Mouse (Mus musculus): ENCODE results near the gene Mrps18b. TPM values are rescaled to one million over a fixed set of nuclear protein-coding genes. Genes with fewer than 3 reads are reported as not detected.
A peak's percentile ranks its signal among the peaks of the same experiment; 100 is the strongest.

Gene Mrps18b
- polyA plus RNA-seq, 1 experiment from 2014 or later, result 128 TPM

DNA sequence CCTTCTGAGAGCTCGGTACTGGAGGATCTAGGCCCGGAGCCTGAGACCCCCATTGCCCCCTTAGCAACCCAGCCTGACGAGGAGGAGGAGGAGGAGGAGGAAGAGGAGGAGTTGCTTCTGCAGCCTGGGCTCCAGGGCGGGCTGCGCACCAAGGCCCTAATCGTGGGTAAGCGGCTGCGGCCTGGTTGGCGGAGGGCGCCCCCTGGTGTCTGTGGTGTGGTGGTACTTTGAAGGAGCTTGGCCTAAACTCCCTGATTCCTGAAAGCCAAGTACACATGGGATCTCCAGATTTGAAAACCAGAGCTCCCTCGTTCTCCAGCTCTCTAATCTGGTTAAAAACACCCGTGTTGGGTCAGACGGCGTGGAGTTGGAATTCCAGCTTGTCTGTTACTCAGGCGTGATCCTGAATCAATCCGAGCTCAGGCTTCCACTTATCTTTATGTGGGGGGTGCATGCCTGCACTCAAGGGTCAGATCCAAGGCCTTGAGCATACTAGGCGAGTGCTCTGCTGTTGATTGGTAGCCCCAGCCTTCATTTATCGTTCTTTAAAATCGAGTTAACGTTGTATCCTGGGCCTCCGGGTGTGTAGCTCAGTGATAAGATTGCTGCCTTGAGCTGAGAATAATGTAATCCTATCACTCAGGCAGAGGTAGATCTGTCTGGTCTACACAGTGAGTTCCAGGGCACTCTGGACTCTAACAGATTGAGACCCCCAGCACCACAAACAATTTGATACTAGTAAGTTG, 42.2 kb downstream of the Mrps18b start:
- DNase-seq (ENCODE audit: low spot score), result peak; percentile 94
- Histone ChIP-seq H3K4me3 (ENCODE audit: low read depth, low read length) (no peak overlapping the region), H3K36me3 (ENCODE audit: control insufficient read depth, insufficient read depth, low read length) (peaks cover 35% of the 10 kb centered on the region), H3K9ac (ENCODE audit: low read length) (no peak overlapping the region), H3K27ac (ENCODE audit: low read depth) (no peak overlapping the region), H3K4me2 (ENCODE audit: low read length) (peak overlapping the region; percentile 13; the same call in 1 of the 2 replicates), H3K4me1 (replicated peaks; ENCODE audit: control insufficient read depth, insufficient read depth, low read length) (peaks cover 25% of the 10 kb centered on the region), H3K27me3 (replicated peaks; ENCODE audit: control insufficient read depth, insufficient read depth, low read length) (no peaks in the 10 kb centered on the region), H3K9me3 (ENCODE audit: control insufficient read depth, low read length) (0 out of 2 replicates have a peak, but pooled peaks cover 5% of the 10 kb centered on the region)
- 0 out of 2 replicates have a peak, but pooled peaks have one; percentile 30 for ATAC-seq (replicated peaks; ENCODE audit: low FRiP score, low TSS enrichment, low read depth)
- WGBS, result 31% methylated on average over 21 of the region's 21 CpGs

DNA sequence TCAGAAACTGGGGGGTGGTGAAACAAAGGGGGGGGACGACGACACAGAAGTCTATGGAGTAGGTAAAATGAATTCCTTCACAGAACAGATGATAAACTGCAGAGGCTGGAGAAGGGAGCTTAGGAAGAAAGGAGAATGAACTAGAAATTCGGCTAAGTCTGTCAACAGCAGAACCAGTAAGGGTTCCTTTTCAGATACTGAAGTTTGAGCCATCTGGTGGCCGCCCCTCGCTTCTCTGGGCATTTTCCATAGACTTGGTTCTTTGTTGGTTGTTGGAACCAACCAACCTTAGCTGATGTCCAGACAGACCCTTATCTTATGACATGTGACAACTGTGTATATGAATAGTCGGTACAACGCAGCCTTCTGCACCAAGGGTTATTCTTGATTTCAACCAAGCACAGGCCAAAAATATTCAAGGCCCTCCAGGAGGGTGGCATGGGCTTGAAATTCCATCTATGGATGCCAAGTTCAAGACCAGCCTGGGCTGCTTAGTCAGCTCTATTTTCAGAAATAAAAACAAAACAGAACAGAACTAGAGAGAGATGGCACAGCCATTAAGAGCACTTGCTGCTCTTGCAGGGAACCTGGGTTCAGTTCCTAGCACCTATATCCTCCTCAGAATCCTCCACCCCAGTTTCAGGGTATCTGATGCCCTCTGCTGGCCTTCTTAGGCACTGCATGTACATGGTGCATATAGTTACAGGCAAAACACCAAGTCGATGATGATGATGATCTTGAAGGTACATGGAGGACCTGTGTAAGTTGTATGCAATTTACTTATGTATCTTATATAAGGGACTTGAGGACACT, 45.1 kb downstream of the Mrps18b start:
- Histone ChIP-seq H3K4me1 (replicated peaks; ENCODE audit: control insufficient read depth, insufficient read depth, low read length) (peaks cover 44% of the 10 kb centered on the region), H3K36me3 (ENCODE audit: control insufficient read depth, insufficient read depth, low read length) (peaks cover 28% of the 10 kb centered on the region), H3K4me3 (ENCODE audit: low read depth, low read length) (peak overlapping the region; percentile 68), H3K27ac (ENCODE audit: low read depth) (peak overlapping the region; percentile 77), H3K27me3 (replicated peaks; ENCODE audit: control insufficient read depth, insufficient read depth, low read length) (no peaks in the 10 kb centered on the region), H3K9me3 (ENCODE audit: control insufficient read depth, low read length) (0 out of 2 replicates have a peak, but pooled peaks cover 5% of the 10 kb centered on the region), H3K9ac (ENCODE audit: low read length) (no peak overlapping the region), H3K4me2 (ENCODE audit: low read length) (peak overlapping the region; percentile 92)
- ATAC-seq (replicated peaks; ENCODE audit: low FRiP score, low TSS enrichment, low read depth) (no peak), DNase-seq (ENCODE audit: low spot score) (no peak)
- 72% methylated on average over 8 of the region's 8 CpGs for WGBS

DNA sequence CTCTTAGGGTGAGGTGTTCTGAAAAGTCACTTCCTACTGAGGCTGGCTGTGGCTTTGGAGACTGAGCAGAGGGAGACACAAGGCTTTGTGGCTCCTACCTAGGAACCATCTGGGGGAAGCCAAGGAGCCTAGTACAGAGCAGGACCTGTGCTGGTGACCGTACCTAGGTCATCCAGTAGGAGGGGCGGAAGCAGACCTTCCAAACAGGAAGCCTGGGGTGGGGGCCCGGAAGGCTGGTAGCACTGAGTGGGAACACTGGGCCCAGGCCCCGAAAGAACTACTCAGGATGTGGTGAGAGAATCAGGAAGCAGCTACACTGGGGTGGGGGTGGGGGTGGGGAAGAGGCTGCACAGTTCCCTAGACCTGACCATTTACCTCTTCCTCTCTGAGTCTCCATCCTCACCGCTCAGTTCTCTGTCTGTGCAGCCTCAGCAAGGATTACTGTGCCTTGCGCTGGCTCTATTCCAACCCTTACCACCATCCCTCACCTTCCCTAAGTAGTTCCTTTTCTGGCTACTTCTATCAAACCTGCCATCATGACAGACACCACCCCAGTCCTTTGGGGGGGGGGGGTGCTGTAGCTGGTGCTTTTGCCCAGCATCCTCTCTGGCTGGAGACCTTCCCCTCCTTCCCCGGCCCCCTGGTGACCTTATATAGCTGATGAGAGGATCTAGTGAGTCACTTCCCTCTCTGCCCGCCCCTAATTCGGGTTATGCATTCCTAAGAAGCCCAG, 45.9 kb downstream of the Mrps18b start:
- peaks cover 23% of the 10 kb centered on the region for H3K36me3 ChIP-seq (ENCODE audit: control insufficient read depth, insufficient read depth, low read length)
- no peak; the same call in 1 of the 2 replicates for ATAC-seq (replicated peaks; ENCODE audit: low FRiP score, low TSS enrichment, low read depth)
- H3K4me2 ChIP-seq (ENCODE audit: low read length), result peak overlapping the region; percentile 92
- peaks cover 44% of the 10 kb centered on the region for H3K4me1 ChIP-seq (replicated peaks; ENCODE audit: control insufficient read depth, insufficient read depth, low read length)
- 0 out of 2 replicates have a peak, but pooled peaks cover 5% of the 10 kb centered on the region for H3K9me3 ChIP-seq (ENCODE audit: control insufficient read depth, low read length)
- peak; percentile 56 for DNase-seq (ENCODE audit: low spot score)
- no peaks in the 10 kb centered on the region for H3K27me3 ChIP-seq (replicated peaks; ENCODE audit: control insufficient read depth, insufficient read depth, low read length)
- peak overlapping the region; percentile 68 for H3K4me3 ChIP-seq (ENCODE audit: low read depth, low read length)
- WGBS, result 35% methylated on average over 9 of the region's 9 CpGs
- H3K9ac ChIP-seq (ENCODE audit: low read length), result peak overlapping the region; percentile 62; the same call in 1 of the 2 replicates
- H3K27ac ChIP-seq (ENCODE audit: low read depth), result peak overlapping the region; percentile 77

DNA sequence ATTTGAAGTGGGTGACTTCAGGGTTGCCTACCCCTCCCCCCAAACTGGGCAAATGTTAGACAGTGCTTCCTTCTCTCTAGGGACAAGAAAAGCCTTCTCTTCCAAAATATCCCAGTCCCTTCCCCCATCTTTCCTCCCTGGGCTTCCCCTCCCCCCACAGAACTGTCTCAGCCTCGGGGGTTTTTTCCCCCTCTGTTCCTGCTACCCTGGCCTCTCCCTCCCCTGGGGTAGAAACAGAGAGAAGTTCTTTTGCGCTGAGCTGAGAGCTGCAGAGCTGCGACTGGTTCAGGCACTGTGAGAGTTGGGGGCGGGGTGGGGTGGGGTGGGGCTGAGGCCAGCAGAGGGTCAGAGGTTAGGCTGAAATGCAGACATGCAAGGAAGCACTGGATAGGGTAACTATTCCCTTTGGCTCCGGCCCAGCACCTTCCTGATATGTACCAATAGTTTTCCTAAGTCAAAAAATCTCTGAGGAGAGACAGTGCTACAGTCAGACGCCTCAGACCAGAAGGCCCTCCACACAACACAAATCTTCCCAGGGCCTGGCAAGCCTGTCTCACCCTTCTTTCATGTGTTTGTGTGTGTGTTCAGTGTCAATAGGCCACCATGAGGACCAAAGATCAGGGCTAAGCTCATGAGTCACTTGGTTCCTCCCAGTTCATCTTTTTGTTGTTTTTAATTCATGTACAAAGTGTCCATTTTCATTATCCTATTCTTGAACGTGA, 46.7 kb downstream of the Mrps18b start:
- Histone ChIP-seq H3K4me1 (replicated peaks; ENCODE audit: control insufficient read depth, insufficient read depth, low read length) (peaks cover 51% of the 10 kb centered on the region), H3K27me3 (replicated peaks; ENCODE audit: control insufficient read depth, insufficient read depth, low read length) (no peaks in the 10 kb centered on the region), H3K36me3 (ENCODE audit: control insufficient read depth, insufficient read depth, low read length) (peaks cover 15% of the 10 kb centered on the region), H3K9ac (ENCODE audit: low read length) (peak overlapping the region; percentile 62), H3K9me3 (ENCODE audit: control insufficient read depth, low read length) (0 out of 2 replicates have a peak, but pooled peaks cover 5% of the 10 kb centered on the region), H3K4me2 (ENCODE audit: low read length) (peak overlapping the region; percentile 92), H3K4me3 (ENCODE audit: low read depth, low read length) (peak overlapping the region; percentile 68), H3K27ac (ENCODE audit: low read depth) (peak overlapping the region; percentile 77)
- 4% methylated on average over 7 of the region's 7 CpGs for WGBS
- no peak for ATAC-seq (replicated peaks; ENCODE audit: low FRiP score, low TSS enrichment, low read depth)
- peak; percentile 57 for DNase-seq (ENCODE audit: low spot score)

DNA sequence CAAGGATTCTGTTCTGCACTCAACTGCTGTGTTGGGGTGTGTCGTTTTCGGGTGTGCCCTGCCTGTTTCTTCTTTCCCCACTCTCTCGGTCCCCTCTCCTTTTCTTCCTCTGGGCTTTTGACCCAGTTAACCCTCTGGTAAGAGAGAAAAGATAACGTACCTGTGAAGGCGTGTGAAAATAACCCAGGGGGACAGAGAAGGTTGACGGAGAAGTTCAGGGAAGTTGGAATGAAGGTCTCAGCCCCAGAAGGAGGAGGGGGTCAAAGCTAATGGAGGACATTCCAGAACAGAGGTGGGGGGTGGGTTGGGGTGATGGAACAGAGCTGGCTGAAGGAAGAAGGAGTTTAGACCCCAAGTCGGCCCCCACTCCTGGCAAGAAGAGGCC, 47.2 kb downstream of the Mrps18b start:
- peak overlapping the region; percentile 68 for H3K4me3 ChIP-seq (ENCODE audit: low read depth, low read length)
- H3K9me3 ChIP-seq (ENCODE audit: control insufficient read depth, low read length), result 0 out of 2 replicates have a peak, but pooled peaks cover 5% of the 10 kb centered on the region
- H3K4me2 ChIP-seq (ENCODE audit: low read length), result peak overlapping the region; percentile 92
- ATAC-seq (replicated peaks; ENCODE audit: low FRiP score, low TSS enrichment, low read depth) (no peak), DNase-seq (ENCODE audit: low spot score) (no peak)
- peaks cover 9% of the 10 kb centered on the region for H3K36me3 ChIP-seq (ENCODE audit: control insufficient read depth, insufficient read depth, low read length)
- peak overlapping the region; percentile 62 for H3K9ac ChIP-seq (ENCODE audit: low read length)
- H3K4me1 ChIP-seq (replicated peaks; ENCODE audit: control insufficient read depth, insufficient read depth, low read length), result peaks cover 53% of the 10 kb centered on the region
- 6% methylated on average over 7 of the region's 7 CpGs for WGBS
- peak overlapping the region; percentile 77 for H3K27ac ChIP-seq (ENCODE audit: low read depth)
- H3K27me3 ChIP-seq (replicated peaks; ENCODE audit: control insufficient read depth, insufficient read depth, low read length), result no peaks in the 10 kb centered on the region

DNA sequence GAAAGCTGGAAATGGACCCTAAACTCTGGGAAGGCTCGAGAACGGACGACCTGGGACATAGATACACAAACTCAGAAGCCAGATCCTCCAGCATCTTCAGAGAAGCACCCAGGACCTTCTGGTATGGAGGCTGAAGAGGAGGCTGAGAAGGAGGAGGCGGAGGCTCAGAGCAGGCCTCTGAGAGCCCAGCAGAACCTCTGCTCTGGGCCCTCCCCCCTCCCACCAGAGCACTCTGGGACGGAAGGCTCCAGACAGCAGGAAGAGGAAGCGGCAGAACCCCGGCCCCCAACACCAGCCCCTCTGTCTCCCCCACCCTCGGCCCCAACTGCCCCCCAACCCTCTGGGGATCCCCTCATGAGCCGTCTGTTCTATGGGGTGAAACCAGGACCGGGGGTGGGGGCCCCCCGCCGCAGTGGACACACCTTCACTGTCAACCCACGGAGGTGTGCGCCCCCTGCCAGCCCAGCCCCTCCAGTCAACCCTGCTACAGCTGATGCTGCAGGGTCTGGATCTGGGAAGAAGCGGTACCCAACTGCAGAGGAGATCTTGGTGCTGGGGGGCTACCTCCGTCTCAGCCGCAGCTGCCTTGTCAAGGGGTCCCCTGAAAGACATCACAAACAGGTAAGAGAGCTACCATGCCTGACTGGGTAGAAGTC, 47.9 kb downstream of the Mrps18b start:
- ATAC-seq (replicated peaks; ENCODE audit: low FRiP score, low TSS enrichment, low read depth) (no peak), DNase-seq (ENCODE audit: low spot score) (no peak)
- peaks cover 8% of the 10 kb centered on the region for H3K36me3 ChIP-seq (ENCODE audit: control insufficient read depth, insufficient read depth, low read length)
- no peaks in the 10 kb centered on the region for H3K27me3 ChIP-seq (replicated peaks; ENCODE audit: control insufficient read depth, insufficient read depth, low read length)
- H3K4me3 ChIP-seq (ENCODE audit: low read depth, low read length), result peak overlapping the region; percentile 68
- peak overlapping the region; percentile 77; the same call in 1 of the 2 replicates for H3K27ac ChIP-seq (ENCODE audit: low read depth)
- peaks cover 50% of the 10 kb centered on the region for H3K4me1 ChIP-seq (replicated peaks; ENCODE audit: control insufficient read depth, insufficient read depth, low read length)
- peak overlapping the region; percentile 62 for H3K9ac ChIP-seq (ENCODE audit: low read length)
- H3K4me2 ChIP-seq (ENCODE audit: low read length), result peak overlapping the region; percentile 92
- WGBS, result 31% methylated on average over 17 of the region's 17 CpGs
- 0 out of 2 replicates have a peak, but pooled peaks cover 5% of the 10 kb centered on the region for H3K9me3 ChIP-seq (ENCODE audit: control insufficient read depth, low read length)

DNA sequence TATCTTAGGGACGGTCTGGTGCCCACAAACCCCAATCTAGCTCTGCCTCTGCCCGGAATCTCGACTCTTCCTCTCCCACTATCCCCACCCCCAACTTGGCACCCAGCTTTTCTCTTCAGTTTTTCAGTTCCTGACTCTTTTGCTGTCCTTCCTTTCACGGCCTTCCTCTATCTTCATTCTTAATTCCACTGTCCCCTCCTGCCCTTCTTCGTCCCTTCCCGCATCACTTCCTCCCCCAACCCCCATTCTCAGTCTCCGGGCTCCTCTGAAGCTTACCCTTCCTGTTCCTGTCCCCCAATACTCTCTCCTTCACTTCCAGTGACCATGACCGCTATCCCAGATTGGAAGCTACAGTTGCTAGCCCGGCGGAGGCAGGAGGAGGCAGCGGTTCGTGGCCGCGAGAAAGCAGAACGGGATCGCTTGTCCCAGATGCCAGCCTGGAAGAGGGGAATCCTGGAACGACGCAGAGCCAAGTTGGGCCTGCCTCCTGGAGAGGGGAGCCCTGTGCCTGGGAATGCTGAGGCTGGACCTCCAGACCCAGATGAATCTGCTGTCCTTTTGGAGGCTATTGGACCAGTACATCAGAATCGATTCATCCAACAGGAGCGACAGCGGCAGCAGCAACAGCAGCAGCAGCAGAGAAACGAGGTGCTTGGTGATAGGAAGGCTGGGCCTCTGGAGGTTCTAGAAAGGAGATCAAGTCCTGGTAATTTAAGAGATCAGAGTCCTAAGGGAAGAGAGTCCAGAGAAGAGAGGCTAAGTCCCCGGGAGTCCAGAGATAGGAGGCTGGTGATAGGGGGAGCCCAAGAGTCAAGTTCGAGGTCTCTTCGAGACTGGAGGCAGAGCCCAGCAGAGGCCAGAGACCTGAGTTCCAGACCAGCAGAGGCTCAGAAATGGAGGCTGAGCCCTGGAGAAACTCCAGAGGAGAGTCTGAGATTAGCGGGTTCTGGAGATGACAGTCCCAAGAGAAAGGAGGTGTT, 49.0 kb downstream of the Mrps18b start:
- Histone ChIP-seq H3K27ac (ENCODE audit: low read depth) (peak overlapping the region; percentile 96), H3K4me1 (replicated peaks; ENCODE audit: control insufficient read depth, insufficient read depth, low read length) (peaks cover 50% of the 10 kb centered on the region), H3K36me3 (ENCODE audit: control insufficient read depth, insufficient read depth, low read length) (peaks cover 8% of the 10 kb centered on the region), H3K27me3 (replicated peaks; ENCODE audit: control insufficient read depth, insufficient read depth, low read length) (no peaks in the 10 kb centered on the region), H3K4me2 (ENCODE audit: low read length) (peak overlapping the region; percentile 92), H3K4me3 (ENCODE audit: low read depth, low read length) (peak overlapping the region; percentile 68), H3K9ac (ENCODE audit: low read length) (peak overlapping the region; percentile 62), H3K9me3 (ENCODE audit: control insufficient read depth, low read length) (0 out of 2 replicates have a peak, but pooled peaks cover 5% of the 10 kb centered on the region)
- ATAC-seq (replicated peaks; ENCODE audit: low FRiP score, low TSS enrichment, low read depth), result no peak
- WGBS, result 13% methylated on average over 26 of the region's 26 CpGs
- DNase-seq (ENCODE audit: low spot score), result peak; percentile 63

All from intestine, embryonic 14.5 days (tissue).